Mouse (Mus musculus): ENCODE data around the gene Plekha4. TPM values are rescaled to one million over a fixed set of nuclear protein-coding genes. Genes with fewer than 3 reads are reported as not detected.
"Not testable (repeated sequence)": the region's sequence is repeated elsewhere in the genome, so short reads cannot be mapped to it uniquely, and the experiment has no call there.

The Plekha4 gene
- polyA plus RNA-seq, 1 experiment from 2014 or later = 0.87 TPM

GRCm38 (mm10) chr7:45526474-45527120, 467 bp downstream of the Plekha4 start:
- 27% methylated on average over 7 of the region's 7 CpGs for WGBS
- Histone ChIP-seq H3K27ac (ENCODE audit: low read length) (peak overlapping the region; percentile 66; the same call in 1 of the 2 replicates), H3K9me3 (replicated peaks; ENCODE audit: control insufficient read depth, low read length, poor library complexity, severe bottlenecking) (no peaks in the 10 kb centered on the region), H3K4me3 (ENCODE audit: low read depth, low read length) (peak overlapping the region; percentile 66), H3K4me1 (ENCODE audit: control insufficient read depth, insufficient read depth, low read length) (peaks cover 11% of the 10 kb centered on the region), H3K4me2 (ENCODE audit: low read length) (peak overlapping the region; percentile 84), H3K36me3 (ENCODE audit: control insufficient read depth, insufficient read depth, low read length) (no peaks in the 10 kb centered on the region), H3K9ac (ENCODE audit: low read depth, low read length) (peak overlapping the region; percentile 78), H3K27me3 (ENCODE audit: control insufficient read depth, insufficient read depth, low read depth, low read length) (0 out of 2 replicates have a peak, but pooled peaks cover 2% of the 10 kb centered on the region)
- ATAC-seq = no peak

GRCm38 (mm10) chr7:45527169-45527568, 1.0 kb downstream of the Plekha4 start:
- H3K4me3 ChIP-seq (ENCODE audit: low read depth, low read length); H3K27me3 ChIP-seq (ENCODE audit: control insufficient read depth, insufficient read depth, low read depth, low read length); ATAC-seq; H3K4me2 ChIP-seq (ENCODE audit: low read length); H3K9ac ChIP-seq (ENCODE audit: low read depth, low read length); H3K27ac ChIP-seq (ENCODE audit: low read length); H3K9me3 ChIP-seq (replicated peaks; ENCODE audit: control insufficient read depth, low read length, poor library complexity, severe bottlenecking); H3K36me3 ChIP-seq (ENCODE audit: control insufficient read depth, insufficient read depth, low read length): not testable (repeated sequence)
- WGBS = 96% methylated on average over 6 of the region's 6 CpGs
- H3K4me1 ChIP-seq (ENCODE audit: control insufficient read depth, insufficient read depth, low read length) = peaks cover 11% of the 10 kb centered on the region

DNA sequence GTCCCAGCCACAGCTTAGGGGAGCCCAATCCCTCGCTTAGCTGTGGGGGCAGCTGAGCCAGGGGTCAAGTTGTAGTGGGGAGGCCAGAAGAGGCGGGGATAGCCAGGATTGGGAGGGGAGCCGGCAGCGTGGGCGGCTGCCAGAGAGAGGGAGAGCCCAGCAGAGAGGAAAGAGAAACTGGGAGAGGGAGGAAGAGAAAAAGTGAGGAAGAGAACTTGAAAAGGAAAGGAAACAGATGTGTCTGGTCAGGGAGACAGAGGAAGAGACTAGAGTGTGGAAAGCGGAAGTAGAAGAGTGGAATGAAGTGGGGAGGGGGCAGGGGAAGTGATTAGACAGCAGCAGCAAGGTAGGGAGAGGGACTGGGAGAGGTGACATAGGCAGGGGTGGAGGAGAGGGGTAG, 3.3 kb downstream of the Plekha4 start:
- Histone ChIP-seq H3K27ac (ENCODE audit: low read length) (no peak overlapping the region), H3K27me3 (ENCODE audit: control insufficient read depth, insufficient read depth, low read depth, low read length) (0 out of 2 replicates have a peak, but pooled peaks cover 2% of the 10 kb centered on the region), H3K36me3 (ENCODE audit: control insufficient read depth, insufficient read depth, low read length) (no peaks in the 10 kb centered on the region), H3K9ac (ENCODE audit: low read depth, low read length) (no peak overlapping the region), H3K9me3 (replicated peaks; ENCODE audit: control insufficient read depth, low read length, poor library complexity, severe bottlenecking) (no peaks in the 10 kb centered on the region), H3K4me1 (ENCODE audit: control insufficient read depth, insufficient read depth, low read length) (peaks cover 11% of the 10 kb centered on the region), H3K4me3 (ENCODE audit: low read depth, low read length) (no peak overlapping the region), H3K4me2 (ENCODE audit: low read length) (no peak overlapping the region)
- no peak for ATAC-seq
- 26% methylated on average over 6 of the region's 6 CpGs for WGBS

- 79% methylated on average over 2 of the region's 2 CpGs for WGBS
- Histone ChIP-seq H3K36me3 (ENCODE audit: control insufficient read depth, insufficient read depth, low read length) (no peaks in the 10 kb centered on the region), H3K9me3 (replicated peaks; ENCODE audit: control insufficient read depth, low read length, poor library complexity, severe bottlenecking) (no peaks in the 10 kb centered on the region), H3K27me3 (ENCODE audit: control insufficient read depth, insufficient read depth, low read depth, low read length) (0 out of 2 replicates have a peak, but pooled peaks cover 2% of the 10 kb centered on the region), H3K4me1 (ENCODE audit: control insufficient read depth, insufficient read depth, low read length) (peaks cover under 1% of the 10 kb centered on the region; the same call in 1 of the 2 replicates), H3K4me2 (ENCODE audit: low read length) (no peak overlapping the region), H3K27ac (ENCODE audit: low read length) (no peak overlapping the region), H3K9ac (ENCODE audit: low read depth, low read length) (no peak overlapping the region), H3K4me3 (ENCODE audit: low read depth, low read length) (no peak overlapping the region)
- ATAC-seq = no peak
These were observed 4.5 kb downstream of the Plekha4 start for GRCm38 (mm10) chr7:45530643-45531042.

DNA sequence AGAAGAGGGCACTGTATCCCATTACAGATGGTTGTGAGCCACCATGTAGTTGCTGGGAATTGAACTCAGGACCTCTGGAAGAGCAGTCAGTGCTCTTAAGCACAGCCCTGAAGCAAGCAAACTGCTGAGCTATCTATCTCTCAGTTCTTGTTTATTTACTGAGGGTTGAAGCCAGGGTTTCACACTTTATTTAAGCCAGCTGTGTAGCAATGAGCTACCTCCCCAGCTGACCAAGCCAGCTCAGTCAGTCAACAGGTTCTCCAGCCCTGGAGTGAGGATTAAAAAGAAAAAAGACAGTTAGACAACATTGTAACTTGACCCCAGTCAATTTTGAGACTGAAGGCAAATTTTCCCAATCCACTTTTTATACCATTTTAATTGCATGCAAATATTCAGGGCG, 9.5 kb downstream of the Plekha4 start:
- WGBS = 92% methylated on average over 1 of the region's 1 CpGs
- no peak for ATAC-seq

DNA sequence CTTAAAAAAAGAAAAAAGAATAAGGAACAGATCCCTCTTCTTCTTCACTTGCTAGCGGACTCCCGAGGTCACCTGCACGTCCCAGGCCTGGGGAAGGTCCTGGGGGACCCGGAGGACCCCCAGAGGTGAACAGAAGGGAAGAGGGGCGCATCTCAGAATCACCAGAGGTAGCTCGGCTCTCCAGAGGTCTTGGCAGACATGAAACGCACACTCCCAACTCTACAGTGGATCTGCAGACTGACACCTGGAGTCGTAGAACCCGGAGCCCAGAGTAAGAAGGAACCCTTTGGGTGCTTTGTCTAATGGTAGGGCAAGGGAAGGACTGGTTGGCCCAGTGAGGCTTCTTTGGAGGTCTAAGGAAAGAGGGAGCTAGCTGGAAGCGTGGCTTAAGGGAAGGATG, 11.5 kb downstream of the Plekha4 start:
- Histone ChIP-seq H3K27ac (ENCODE audit: low read length) (peak overlapping the region; percentile 74), H3K4me1 (ENCODE audit: control insufficient read depth, insufficient read depth, low read length) (peaks cover 6% of the 10 kb centered on the region; the same call in 1 of the 2 replicates), H3K9me3 (replicated peaks; ENCODE audit: control insufficient read depth, low read length, poor library complexity, severe bottlenecking) (no peaks in the 10 kb centered on the region), H3K4me2 (ENCODE audit: low read length) (peak overlapping the region; percentile 78), H3K9ac (ENCODE audit: low read depth, low read length) (peak overlapping the region; percentile 82), H3K36me3 (ENCODE audit: control insufficient read depth, insufficient read depth, low read length) (no peaks in the 10 kb centered on the region), H3K27me3 (ENCODE audit: control insufficient read depth, insufficient read depth, low read depth, low read length) (no peaks in the 10 kb centered on the region), H3K4me3 (ENCODE audit: low read depth, low read length) (peak overlapping the region; percentile 55)
- ATAC-seq = no peak
- WGBS = 82% methylated on average over 10 of the region's 10 CpGs

More for the DNA sequence above, 9.5 kb downstream of the Plekha4 start:
- Histone ChIP-seq H3K27me3 (ENCODE audit: control insufficient read depth, insufficient read depth, low read depth, low read length) (no peaks in the 10 kb centered on the region), H3K4me2 (ENCODE audit: low read length) (no peak overlapping the region), H3K9ac (ENCODE audit: low read depth, low read length) (no peak overlapping the region), H3K27ac (ENCODE audit: low read length) (no peak overlapping the region), H3K4me3 (ENCODE audit: low read depth, low read length) (no peak overlapping the region), H3K4me1 (ENCODE audit: control insufficient read depth, insufficient read depth, low read length) (peaks cover 6% of the 10 kb centered on the region; the same call in 1 of the 2 replicates), H3K36me3 (ENCODE audit: control insufficient read depth, insufficient read depth, low read length) (no peaks in the 10 kb centered on the region), H3K9me3 (replicated peaks; ENCODE audit: control insufficient read depth, low read length, poor library complexity, severe bottlenecking) (no peaks in the 10 kb centered on the region)

GRCm38 (mm10) chr7:45538163-45539041, 12.3 kb downstream of the Plekha4 start:
- Histone ChIP-seq H3K36me3 (ENCODE audit: control insufficient read depth, insufficient read depth, low read length) (no peaks in the 10 kb centered on the region), H3K4me1 (ENCODE audit: control insufficient read depth, insufficient read depth, low read length) (peaks cover 6% of the 10 kb centered on the region; the same call in 1 of the 2 replicates), H3K4me2 (ENCODE audit: low read length) (peak overlapping the region; percentile 78), H3K27ac (ENCODE audit: low read length) (peak overlapping the region; percentile 74), H3K9ac (ENCODE audit: low read depth, low read length) (peak overlapping the region; percentile 82), H3K4me3 (ENCODE audit: low read depth, low read length) (peak overlapping the region; percentile 55), H3K9me3 (replicated peaks; ENCODE audit: control insufficient read depth, low read length, poor library complexity, severe bottlenecking) (no peaks in the 10 kb centered on the region), H3K27me3 (ENCODE audit: control insufficient read depth, insufficient read depth, low read depth, low read length) (no peaks in the 10 kb centered on the region)
- under 1% methylated on average over 28 of the region's 29 CpGs for WGBS
- ATAC-seq = peak; percentile 92

DNA sequence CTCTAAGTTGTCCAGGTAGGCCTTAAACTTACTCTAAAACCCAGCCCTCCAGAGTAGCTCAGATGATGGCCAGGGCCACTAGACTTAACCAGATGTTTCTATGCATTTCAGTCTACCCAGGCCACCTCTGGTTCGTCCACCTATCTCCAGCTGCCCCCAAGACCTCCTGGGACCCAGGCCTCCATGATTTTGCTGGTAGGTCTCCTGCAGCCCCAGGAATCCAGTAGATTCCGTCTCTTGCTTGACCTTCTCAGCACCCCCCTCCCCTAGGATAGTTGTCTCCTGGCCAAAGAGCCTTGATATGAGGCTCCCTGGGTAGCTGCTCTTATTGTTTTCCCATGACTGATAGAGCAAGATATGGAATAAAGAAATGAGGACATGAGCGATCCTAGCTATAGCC, 13.0 kb downstream of the Plekha4 start:
- Histone ChIP-seq H3K4me3 (ENCODE audit: low read depth, low read length) (no peak overlapping the region), H3K4me1 (ENCODE audit: control insufficient read depth, insufficient read depth, low read length) (peaks cover 6% of the 10 kb centered on the region; the same call in 1 of the 2 replicates), H3K4me2 (ENCODE audit: low read length) (no peak overlapping the region), H3K36me3 (ENCODE audit: control insufficient read depth, insufficient read depth, low read length) (no peaks in the 10 kb centered on the region), H3K27ac (ENCODE audit: low read length) (no peak overlapping the region), H3K27me3 (ENCODE audit: control insufficient read depth, insufficient read depth, low read depth, low read length) (no peaks in the 10 kb centered on the region), H3K9me3 (replicated peaks; ENCODE audit: control insufficient read depth, low read length, poor library complexity, severe bottlenecking) (no peaks in the 10 kb centered on the region), H3K9ac (ENCODE audit: low read depth, low read length) (no peak overlapping the region)
- 88% methylated on average over 3 of the region's 3 CpGs for WGBS
- peak; percentile 23; the same call in 1 of the 2 replicates for ATAC-seq

- Histone ChIP-seq H3K27ac (ENCODE audit: low read length) (no peak overlapping the region), H3K9ac (ENCODE audit: low read depth, low read length) (no peak overlapping the region), H3K36me3 (ENCODE audit: control insufficient read depth, insufficient read depth, low read length) (no peaks in the 10 kb centered on the region), H3K27me3 (ENCODE audit: control insufficient read depth, insufficient read depth, low read depth, low read length) (no peaks in the 10 kb centered on the region), H3K4me1 (ENCODE audit: control insufficient read depth, insufficient read depth, low read length) (peaks cover 6% of the 10 kb centered on the region; the same call in 1 of the 2 replicates), H3K4me3 (ENCODE audit: low read depth, low read length) (no peak overlapping the region), H3K9me3 (replicated peaks; ENCODE audit: control insufficient read depth, low read length, poor library complexity, severe bottlenecking) (no peaks in the 10 kb centered on the region), H3K4me2 (ENCODE audit: low read length) (no peak overlapping the region)
- 70% methylated on average over 2 of the region's 2 CpGs for WGBS
- ATAC-seq = no peak
These were observed 14.1 kb downstream of the Plekha4 start for GRCm38 (mm10) chr7:45540213-45540612.
